Comparison of ENCODE assay signal across 34 mouse cellular contexts in the genomic region with DNA sequence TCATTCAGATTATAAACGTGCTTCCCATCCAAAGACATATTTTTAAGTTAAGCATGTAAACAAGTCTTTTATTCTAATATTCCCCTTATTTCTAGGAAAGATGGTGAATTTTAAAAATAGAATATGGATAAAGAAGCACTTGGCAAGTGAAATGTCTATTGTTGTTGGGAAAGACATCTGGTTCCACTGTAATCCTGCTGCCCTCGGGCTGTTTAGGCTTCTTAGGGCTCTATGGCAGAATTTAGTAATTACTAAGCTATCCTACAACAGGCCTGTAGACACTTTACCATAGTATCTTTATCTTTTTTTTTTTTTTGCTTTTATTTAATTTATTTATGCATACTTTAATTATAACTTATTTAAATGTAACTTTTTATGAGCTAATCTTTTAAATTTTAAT. TPM values are rescaled to one million over a fixed set of nuclear protein-coding genes. Genes with fewer than 3 reads are reported as not detected.
DNase-seq lines count a peak whose midpoint lies in the region; ATAC-seq lines count a peak whose summit lies in the region.
"Had no signal": no experiment of that assay in that cellular context is flagged by ENCODE, and none has a peak within 500 bp of the region (broad histone marks: within the 10 kb centered on the region; RNA-seq: fewer than 3 reads in every experiment).

No protein-coding gene starts in this region.

- H3K4me1 ChIP-seq in neural tube, embryonic 13.5 days (replicated peaks), result peaks cover 6% of the 10 kb centered on the region; the same call in 1 of the 2 replicates
- H3K4me1 ChIP-seq in hindbrain, embryonic 13.5 days (replicated peaks), result peaks cover 6% of the 10 kb centered on the region; the same call in 1 of the 2 replicates
- H3K4me1 ChIP-seq in midbrain, embryonic 13.5 days (replicated peaks), result no peaks in the 10 kb centered on the region
- no peaks in the 10 kb centered on the region for H3K4me1 ChIP-seq in forebrain, embryonic 12.5 days
- H3K4me1 ChIP-seq in forebrain, embryonic 10.5 days, result 0 out of 2 replicates have a peak, but pooled peaks cover 8% of the 10 kb centered on the region
- H3K4me1 ChIP-seq: embryonic facial prominence, embryonic 12.5 days; limb, embryonic 10.5 days; limb, embryonic 15.5 days; liver, embryonic 13.5 days; megakaryocyte, embryonic 14.5 days; neural tube, embryonic 12.5 days; stomach, embryonic 15.5 days had no signal

- no peak overlapping the region for H3K4me3 ChIP-seq in neural tube, embryonic 13.5 days
- H3K4me3 ChIP-seq in hindbrain, embryonic 13.5 days, result no peak overlapping the region
- H3K4me3 ChIP-seq in midbrain, embryonic 13.5 days (replicated peaks), result no peak overlapping the region
- no peak overlapping the region for H3K4me3 ChIP-seq in forebrain, embryonic 12.5 days (replicated peaks)
- H3K4me3 ChIP-seq in forebrain, embryonic 10.5 days, result no peak overlapping the region
- H3K4me3 ChIP-seq: embryonic facial prominence, embryonic 12.5 days; limb, embryonic 10.5 days; limb, embryonic 15.5 days; liver, embryonic 13.5 days; megakaryocyte, embryonic 14.5 days; neural tube, embryonic 12.5 days; stomach, embryonic 15.5 days had no signal

- DNase-seq in neural tube, embryonic 10.5 days (ENCODE audit: extremely low spot score, low spot score), result no peak
- DNase-seq in embryo, embryonic 10.5 days (ENCODE audit: low spot score), result no peak
- DNase-seq in forebrain, embryonic 10.5 days (ENCODE audit: extremely low spot score, low spot score), result no peak
- DNase-seq: adrenal gland, adult 2 months; adrenal gland, postnatal 36 days; B cell, adult 2 months; cerebellum, adult 8-10 months; cerebellum, postnatal 36 days; gastrocnemius, postnatal 10 days; heart, adult 18-20 months; heart, postnatal 36 days; kidney, adult 11 months; kidney, postnatal 14 days; layer of hippocampus, adult 9-11 months; liver, embryonic 13.5 days; lung, adult 18-20 months; lung, postnatal 4 days; right cerebral cortex, postnatal 25 days had no signal

- H3K9me3 ChIP-seq in neural tube, embryonic 13.5 days, result no peaks in the 10 kb centered on the region
- H3K9me3 ChIP-seq in hindbrain, embryonic 13.5 days, result no peaks in the 10 kb centered on the region
- no peaks in the 10 kb centered on the region for H3K9me3 ChIP-seq in midbrain, embryonic 13.5 days
- no peaks in the 10 kb centered on the region for H3K9me3 ChIP-seq in forebrain, embryonic 12.5 days
- no peaks in the 10 kb centered on the region for H3K9me3 ChIP-seq in forebrain, embryonic 10.5 days
- H3K9me3 ChIP-seq: embryonic facial prominence, embryonic 12.5 days; limb, embryonic 10.5 days; limb, embryonic 15.5 days; liver, embryonic 13.5 days; neural tube, embryonic 12.5 days; stomach, embryonic 15.5 days had no signal

- no peak overlapping the region for H3K9ac ChIP-seq in neural tube, embryonic 13.5 days
- H3K9ac ChIP-seq in hindbrain, embryonic 13.5 days, result no peak overlapping the region
- H3K9ac ChIP-seq in midbrain, embryonic 13.5 days (replicated peaks), result no peak overlapping the region
- no peak overlapping the region for H3K9ac ChIP-seq in forebrain, embryonic 12.5 days
- H3K9ac ChIP-seq: embryonic facial prominence, embryonic 12.5 days; forebrain, postnatal 0 days; limb, embryonic 15.5 days; liver, embryonic 13.5 days; neural tube, embryonic 12.5 days; stomach, embryonic 15.5 days had no signal

- 60% methylated on average over 2 of the region's 2 CpGs for WGBS in neural tube, embryonic 13.5 days
- WGBS in hindbrain, embryonic 13.5 days, result 63% methylated on average over 2 of the region's 2 CpGs
- WGBS in midbrain, embryonic 13.5 days, result 54% methylated on average over 2 of the region's 2 CpGs
- WGBS in forebrain, embryonic 12.5 days, result 67% methylated on average over 2 of the region's 2 CpGs
- 82% methylated on average over 2 of the region's 2 CpGs for WGBS in forebrain, embryonic 10.5 days

- H3K27me3 ChIP-seq in neural tube, embryonic 13.5 days, result no peaks in the 10 kb centered on the region
- H3K27me3 ChIP-seq in hindbrain, embryonic 13.5 days, result no peaks in the 10 kb centered on the region
- H3K27me3 ChIP-seq in midbrain, embryonic 13.5 days, result no peaks in the 10 kb centered on the region
- no peaks in the 10 kb centered on the region for H3K27me3 ChIP-seq in forebrain, embryonic 12.5 days
- no peaks in the 10 kb centered on the region for H3K27me3 ChIP-seq in forebrain, embryonic 10.5 days (ENCODE audit: poor library complexity, severe bottlenecking)
- H3K27me3 ChIP-seq: embryonic facial prominence, embryonic 12.5 days; limb, embryonic 15.5 days; liver, embryonic 13.5 days; megakaryocyte, embryonic 14.5 days; neural tube, embryonic 12.5 days; stomach, embryonic 15.5 days had no signal

- ATAC-seq in neural tube, embryonic 13.5 days (ENCODE audit: low read depth), result no peak
- ATAC-seq in hindbrain, embryonic 13.5 days (ENCODE audit: low FRiP score), result no peak
- ATAC-seq in midbrain, embryonic 13.5 days, result no peak
- ATAC-seq in forebrain, embryonic 12.5 days (ENCODE audit: low FRiP score), result no peak
- ATAC-seq: inflammation-experienced regulatory T-cells, adult 6 months; lung, postnatal 0 days had no signal

- peak overlapping the region; percentile 69; the same call in 1 of the 2 replicates for H3K27ac ChIP-seq in neural tube, embryonic 13.5 days (replicated peaks)
- H3K27ac ChIP-seq in hindbrain, embryonic 13.5 days, result peak overlapping the region; percentile 66
- peak overlapping the region; percentile 73 for H3K27ac ChIP-seq in midbrain, embryonic 13.5 days
- H3K27ac ChIP-seq in forebrain, embryonic 12.5 days, result no peak overlapping the region
- H3K27ac ChIP-seq in forebrain, embryonic 10.5 days, result no peak overlapping the region
- H3K27ac ChIP-seq: embryonic facial prominence, embryonic 12.5 days; limb, embryonic 10.5 days; limb, embryonic 15.5 days; liver, embryonic 13.5 days; neural tube, embryonic 12.5 days; stomach, embryonic 15.5 days had no signal

- H3K36me3 ChIP-seq in neural tube, embryonic 13.5 days, result no peaks in the 10 kb centered on the region
- H3K36me3 ChIP-seq in hindbrain, embryonic 13.5 days, result no peaks in the 10 kb centered on the region
- H3K36me3 ChIP-seq in midbrain, embryonic 13.5 days, result no peaks in the 10 kb centered on the region
- no peaks in the 10 kb centered on the region for H3K36me3 ChIP-seq in forebrain, embryonic 12.5 days (replicated peaks)
- H3K36me3 ChIP-seq in forebrain, embryonic 10.5 days (replicated peaks), result no peaks in the 10 kb centered on the region
- H3K36me3 ChIP-seq: embryonic facial prominence, embryonic 12.5 days; limb, embryonic 10.5 days; limb, embryonic 15.5 days; liver, embryonic 13.5 days; neural tube, embryonic 12.5 days; stomach, embryonic 15.5 days had no signal

- H3K4me2 ChIP-seq in neural tube, embryonic 13.5 days, result peak overlapping the region; percentile 40
- H3K4me2 ChIP-seq in hindbrain, embryonic 13.5 days, result no peak overlapping the region
- no peak overlapping the region for H3K4me2 ChIP-seq in midbrain, embryonic 13.5 days (replicated peaks)
- no peak overlapping the region for H3K4me2 ChIP-seq in forebrain, embryonic 12.5 days
- H3K4me2 ChIP-seq: embryonic facial prominence, embryonic 12.5 days; heart, embryonic 11.5 days; limb, embryonic 15.5 days; liver, embryonic 13.5 days; stomach, embryonic 15.5 days had no signal

RNA-seq across cellular contexts. Expression of gene Gabrr3, which starts 2.7 kb away (rescaled TPM):
- polyA plus RNA-seq in neural tube, embryonic 13.5 days (2015; fragmentation: Nextera tagmentation; extraction: Ambion mirVana), result 0.07 TPM in 1 of 2 replicates, not detected in the other
- 0.10 TPM in 1 of 2 replicates, not detected in the other for polyA plus RNA-seq in hindbrain, embryonic 13.5 days (2015; fragmentation: Nextera tagmentation; extraction: Ambion mirVana)
- 0.12 and 0.30 TPM in 2 replicates for polyA plus RNA-seq in midbrain, embryonic 13.5 days (2015; fragmentation: Nextera tagmentation; extraction: Ambion mirVana)
- polyA plus RNA-seq in forebrain, embryonic 12.5 days (2016; fragmentation: Nextera tagmentation; extraction: Ambion mirVana), result 0.04 TPM in 1 of 2 replicates, not detected in the other
- polyA plus RNA-seq in forebrain, embryonic 10.5 days (2016; fragmentation: Nextera tagmentation; extraction: Ambion mirVana), result 0.04 TPM in 1 of 2 replicates, not detected in the other
- polyA plus RNA-seq: adrenal gland, adult 2 months; forebrain, postnatal 0 days; heart, embryonic 11.5 days; heart, embryonic 16.5 days; inflammation-experienced regulatory T-cells, adult 6 months; kidney, embryonic 14.5 days; limb, embryonic 15.5 days; liver, embryonic 13.5 days; lung, postnatal 0 days; neural tube, embryonic 12.5 days; stomach, embryonic 15.5 days had no signal

RNA-seq across cellular contexts. Expression of gene Olfr209, which starts 46.0 kb away (rescaled TPM):
- not detected in 2 replicates for polyA plus RNA-seq in neural tube, embryonic 13.5 days (2015; fragmentation: Nextera tagmentation; extraction: Ambion mirVana)
- not detected in 2 replicates for polyA plus RNA-seq in hindbrain, embryonic 13.5 days (2015; fragmentation: Nextera tagmentation; extraction: Ambion mirVana)
- polyA plus RNA-seq in midbrain, embryonic 13.5 days (2015; fragmentation: Nextera tagmentation; extraction: Ambion mirVana), result not detected in 2 replicates
- polyA plus RNA-seq in forebrain, embryonic 12.5 days (2016; fragmentation: Nextera tagmentation; extraction: Ambion mirVana), result not detected in 2 replicates
- polyA plus RNA-seq in forebrain, embryonic 10.5 days (2016; fragmentation: Nextera tagmentation; extraction: Ambion mirVana), result not detected in 2 replicates
- polyA plus RNA-seq: adrenal gland, adult 2 months; embryonic facial prominence, embryonic 12.5 days; forebrain, postnatal 0 days; heart, embryonic 11.5 days; heart, embryonic 16.5 days; inflammation-experienced regulatory T-cells, adult 6 months; kidney, embryonic 14.5 days; limb, embryonic 10.5 days; limb, embryonic 15.5 days; liver, embryonic 13.5 days; lung, postnatal 0 days; neural tube, embryonic 12.5 days; stomach, embryonic 15.5 days had no signal

Comparison
In these comparisons a context has a peak if more than half of its experiments do, and no peak if none do; other contexts are left out.
1. H3K27ac ChIP-seq: peak in neural tube, embryonic 13.5 days (single experiment), hindbrain, embryonic 13.5 days (single experiment) and midbrain, embryonic 13.5 days (single experiment); none in forebrain, embryonic 12.5 days (single experiment) and forebrain, embryonic 10.5 days (single experiment).